Mouse (Mus musculus): ENCODE results near the gene 3110082I17Rik. TPM values are rescaled to one million over a fixed set of nuclear protein-coding genes. Genes with fewer than 3 reads are reported as not detected.

The 3110082I17Rik gene
- total RNA-seq, 2 experiments from 2014 or later: 18.8 to 19.7 TPM

DNA sequence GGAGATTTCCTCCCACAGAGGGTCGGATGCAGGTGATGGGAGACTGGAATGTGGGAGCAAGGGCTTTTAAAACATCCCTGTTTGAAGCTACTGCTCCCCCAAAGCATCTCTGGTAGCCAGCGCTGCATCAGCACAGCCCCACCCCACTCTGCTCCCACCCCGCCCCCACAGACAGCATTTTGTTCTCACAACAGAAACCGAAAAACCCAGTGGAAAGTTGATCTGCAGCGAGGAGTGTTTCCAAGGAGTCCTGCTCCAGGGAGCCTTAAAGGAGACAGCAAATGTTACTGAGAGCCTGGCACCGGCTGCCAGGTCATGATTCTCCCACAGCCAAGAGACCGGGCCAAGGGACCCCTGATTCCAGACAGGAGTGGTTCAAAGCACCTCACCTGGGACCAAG lies 129.6 kb downstream of the 3110082I17Rik start:
- no peak for DNase-seq (ENCODE audit: low spot score in 2 of 2)

DNA sequence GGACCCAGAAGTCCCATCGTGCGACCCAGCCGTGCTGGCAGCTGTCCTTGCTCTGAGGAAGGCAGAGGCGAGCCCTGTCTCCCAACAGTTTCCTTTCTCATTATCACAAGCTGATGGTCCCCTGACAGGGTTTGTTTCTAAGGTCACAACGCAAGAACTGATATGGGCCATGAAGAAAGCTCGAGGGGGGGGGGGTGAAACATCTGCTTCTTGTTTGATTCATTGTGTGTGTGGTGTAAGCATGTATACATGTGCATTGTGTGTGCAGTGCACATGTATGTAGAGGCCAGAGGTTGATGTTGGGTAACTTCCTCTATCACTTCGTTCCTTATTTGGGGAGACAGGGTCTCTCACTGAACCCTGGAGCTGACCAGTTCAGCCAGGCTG lies 132.7 kb downstream of the 3110082I17Rik start:
- no peak for DNase-seq (ENCODE audit: low spot score in 2 of 2)

DNA sequence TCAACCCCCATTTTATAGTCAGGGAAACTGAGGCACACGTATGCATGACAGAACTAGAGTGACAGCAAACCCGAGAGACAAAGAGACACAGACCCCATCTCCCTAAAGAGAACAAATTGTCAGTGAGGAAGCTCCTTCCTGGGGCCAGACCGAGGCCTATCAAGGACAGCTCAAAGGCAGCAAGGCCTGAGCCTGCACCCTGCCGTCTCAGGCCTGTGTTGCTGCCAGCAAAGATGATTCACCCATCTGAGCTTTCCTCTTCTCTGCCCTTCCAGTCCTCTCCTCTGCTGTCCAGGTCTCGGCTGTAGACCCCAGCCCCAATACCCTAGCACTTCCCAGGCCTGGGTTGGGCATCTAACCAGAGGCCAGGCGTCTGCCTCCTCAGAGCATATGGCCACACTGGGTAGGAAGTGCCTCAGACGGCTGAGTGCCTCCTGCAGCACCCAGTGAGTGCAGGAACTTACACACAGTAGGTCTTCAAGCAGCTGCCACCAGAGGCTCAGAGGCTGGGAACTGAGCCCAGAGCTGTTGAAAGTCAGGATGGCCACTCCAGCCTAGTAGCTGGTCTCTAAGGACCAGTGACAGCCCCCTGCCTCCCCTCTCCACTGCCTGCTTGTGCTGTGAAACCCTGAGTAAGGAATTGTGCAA lies 133.2 kb downstream of the 3110082I17Rik start:
- DNase-seq (ENCODE audit: low spot score in 2 of 2): no peak

DNA sequence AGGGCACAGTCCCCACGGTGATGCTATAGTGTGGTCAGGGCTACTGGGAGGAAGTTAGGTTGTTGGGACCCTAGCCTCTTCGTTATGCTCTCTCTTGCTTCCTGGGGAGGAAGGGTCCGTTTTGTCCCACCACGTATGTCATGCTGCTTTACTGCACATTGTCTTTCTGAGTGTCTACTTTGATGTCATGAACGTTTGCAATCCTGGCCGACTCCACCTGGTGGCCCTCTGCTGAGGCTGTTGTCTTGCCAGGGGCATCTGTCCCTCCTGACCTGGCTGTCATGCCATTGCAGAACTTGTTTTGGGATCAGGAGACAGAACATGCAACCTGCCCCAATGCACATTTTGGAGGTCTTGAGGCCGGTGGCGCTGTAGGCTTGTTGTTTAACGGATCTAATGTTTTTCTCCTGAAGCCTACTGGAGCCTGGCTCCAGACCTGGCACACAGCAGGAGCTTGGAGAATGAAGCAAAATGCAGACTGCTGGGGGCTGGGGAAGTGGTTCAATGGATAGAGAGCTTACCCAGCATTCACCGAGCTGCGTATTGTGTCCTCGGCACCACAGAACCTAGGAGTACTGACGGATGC lies 134.1 kb downstream of the 3110082I17Rik start:
- no peak for DNase-seq (ENCODE audit: low spot score in 2 of 2)

DNA sequence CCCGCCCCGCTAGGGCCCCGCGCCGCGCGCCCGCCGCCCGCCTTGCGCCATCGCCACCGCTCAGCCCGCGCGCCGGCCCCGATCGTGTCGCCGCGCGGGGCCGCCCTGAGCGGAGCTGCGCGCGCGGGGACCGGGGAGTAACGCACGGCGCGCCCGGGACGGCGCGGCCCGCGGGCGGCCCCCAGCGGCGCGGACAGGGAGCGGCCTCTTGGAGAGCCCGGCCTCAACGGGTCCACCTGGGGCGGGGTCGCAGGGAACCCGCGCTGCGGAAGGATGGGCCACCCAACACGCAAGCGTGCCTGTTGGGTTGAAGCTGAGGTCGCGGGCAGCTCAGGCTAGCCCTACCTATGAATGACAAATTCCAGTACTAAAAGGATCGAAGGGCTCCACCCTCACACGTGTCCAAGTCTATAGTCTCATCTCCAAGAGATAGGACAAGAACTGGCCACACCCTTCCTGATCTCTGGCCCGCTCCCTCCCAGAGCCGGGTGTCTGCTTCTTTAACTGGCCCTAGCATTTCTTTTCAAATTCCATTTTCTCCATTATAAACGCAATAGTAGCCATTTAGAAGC lies 134.8 kb downstream of the 3110082I17Rik start, which contains the start of gene Adap1:
Adap1 (minus strand) TSS at position 228 of the 572 bp plus-strand sequence.
- peak in 1 of 2 experiments; percentile 26 for DNase-seq (ENCODE audit: low spot score in 2 of 2)

DNA sequence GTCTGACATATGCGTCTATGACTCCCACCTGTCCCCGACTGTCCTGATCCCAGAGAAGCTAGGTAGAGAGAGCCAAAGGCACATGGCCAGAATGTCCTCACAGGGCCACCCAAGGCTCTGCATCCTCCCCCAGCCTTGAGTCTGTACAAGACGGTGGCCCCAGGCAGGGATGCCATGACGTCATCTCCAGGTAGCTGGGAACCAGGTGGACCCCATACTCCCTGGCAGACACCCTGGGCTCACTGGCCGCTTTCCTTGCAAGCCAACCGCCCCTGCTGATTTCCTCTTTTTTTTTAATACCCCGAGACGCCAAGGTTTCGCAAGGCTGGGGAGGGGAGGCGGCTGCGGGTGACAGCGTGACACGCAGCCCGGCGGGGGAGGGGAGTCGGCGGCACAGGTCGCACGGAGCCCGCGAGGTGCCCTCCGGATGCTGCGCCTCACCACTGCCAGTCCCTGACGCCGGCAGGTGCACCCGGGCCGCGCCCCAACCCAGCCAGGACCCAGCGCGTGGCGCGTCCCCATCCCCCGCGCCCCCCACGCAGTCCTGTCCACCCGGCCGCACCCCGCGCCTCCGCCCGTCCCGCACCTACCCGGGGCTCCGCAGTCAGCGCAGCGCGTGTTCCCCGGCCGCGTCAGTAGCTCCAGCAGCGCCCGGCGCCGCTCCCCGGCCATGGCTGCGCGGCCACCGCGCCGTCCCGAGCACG lies 135.5 kb downstream of the 3110082I17Rik start:
- DNase-seq (ENCODE audit: low spot score in 2 of 2): no peak

DNA sequence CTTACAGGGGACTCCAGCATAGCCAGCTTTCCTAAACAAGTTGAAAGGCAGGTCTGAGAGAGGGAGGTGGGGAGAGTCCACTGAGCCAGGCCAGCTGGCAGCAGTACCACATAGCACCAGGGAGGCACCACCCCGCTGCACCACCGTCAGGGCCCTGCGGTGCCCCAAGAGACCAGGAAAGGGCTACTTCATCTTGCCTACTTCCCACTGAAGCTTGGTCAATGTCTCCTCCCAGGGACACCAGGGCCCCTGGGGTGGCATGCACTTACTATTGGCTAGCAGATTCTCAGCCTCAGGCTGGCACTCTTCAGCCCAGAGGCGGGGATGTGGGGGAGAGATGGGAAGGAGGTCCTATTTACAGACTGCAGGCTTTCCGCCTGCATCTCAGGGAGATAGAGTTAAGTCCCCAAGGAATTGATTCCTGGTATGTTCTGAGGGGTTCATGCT lies 136.3 kb downstream of the 3110082I17Rik start:
- DNase-seq (ENCODE audit: low spot score in 2 of 2): no peak

DNA sequence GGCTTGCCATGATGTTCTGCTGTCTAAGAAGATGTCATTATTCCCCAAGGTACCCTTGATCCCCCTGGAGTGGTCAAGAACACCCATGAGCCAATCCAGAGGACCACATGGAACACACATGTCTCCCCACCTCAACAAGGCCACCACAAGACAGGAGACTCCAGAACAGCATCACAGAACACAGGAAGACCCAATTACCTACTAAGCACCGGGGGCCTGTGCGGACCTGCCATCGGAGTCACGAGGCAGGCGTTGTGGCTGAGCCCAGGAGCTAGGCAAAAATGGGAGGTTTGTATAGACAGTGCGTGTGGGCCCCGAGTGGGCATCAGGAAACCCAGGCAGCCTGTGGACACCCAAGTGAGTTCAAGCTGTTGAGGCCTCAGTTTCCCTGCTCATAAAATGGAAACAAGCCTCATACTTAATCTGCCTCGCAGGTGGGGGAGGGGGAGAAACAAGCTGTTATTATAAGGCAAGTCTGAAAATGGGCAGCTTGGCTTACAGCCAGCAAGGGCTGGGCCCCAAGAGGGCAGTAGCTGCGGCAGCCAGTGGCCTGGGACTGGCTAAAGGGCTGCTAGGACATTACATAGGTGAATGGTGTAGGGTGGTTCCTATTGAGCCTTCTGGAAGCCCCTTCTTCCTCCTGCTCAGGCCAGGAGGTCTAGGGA lies 136.9 kb downstream of the 3110082I17Rik start:
- DNase-seq (ENCODE audit: low spot score in 2 of 2): no peak

DNA sequence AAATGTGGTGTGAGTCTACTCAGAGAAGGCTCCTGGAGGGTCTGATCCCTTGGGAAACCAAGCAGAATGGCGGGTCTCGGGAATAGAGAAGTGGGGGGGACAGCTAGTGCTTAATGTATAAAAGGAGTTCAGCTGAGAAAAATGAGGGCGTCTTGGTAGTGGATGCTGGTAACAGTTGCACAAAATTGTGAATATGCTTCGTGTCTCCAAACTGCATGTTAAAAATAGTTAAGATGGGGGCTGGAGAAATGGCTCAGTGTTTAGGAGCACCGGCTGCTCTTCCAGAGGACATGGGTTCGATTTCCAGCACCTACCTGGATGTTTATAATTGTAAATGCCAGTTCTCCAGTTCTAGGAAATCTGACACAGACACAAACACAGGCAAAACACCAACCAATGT lies 139.0 kb downstream of the 3110082I17Rik start:
- no peak for DNase-seq (ENCODE audit: low spot score in 2 of 2)

DNA sequence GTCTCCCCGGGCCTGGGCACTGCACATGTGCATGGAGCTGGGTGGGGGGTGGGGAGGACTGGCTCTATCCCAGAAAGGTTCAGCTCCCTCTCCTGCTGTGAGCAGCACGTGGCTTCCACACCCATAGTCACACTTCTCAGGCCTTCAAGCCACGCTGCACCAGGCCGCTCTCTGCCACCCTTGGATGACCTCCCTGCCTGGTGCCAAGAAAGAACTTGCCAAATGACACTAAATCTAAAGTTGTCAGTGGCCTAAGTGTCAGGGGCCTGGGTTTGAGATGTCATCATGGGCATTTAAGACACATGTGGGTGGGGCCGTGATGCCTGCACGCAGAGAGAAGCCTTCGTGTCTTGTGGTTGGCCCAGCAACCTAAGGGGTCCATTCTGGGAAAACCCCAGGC lies 139.9 kb downstream of the 3110082I17Rik start:
- DNase-seq (ENCODE audit: low spot score in 2 of 2): no peak

DNA sequence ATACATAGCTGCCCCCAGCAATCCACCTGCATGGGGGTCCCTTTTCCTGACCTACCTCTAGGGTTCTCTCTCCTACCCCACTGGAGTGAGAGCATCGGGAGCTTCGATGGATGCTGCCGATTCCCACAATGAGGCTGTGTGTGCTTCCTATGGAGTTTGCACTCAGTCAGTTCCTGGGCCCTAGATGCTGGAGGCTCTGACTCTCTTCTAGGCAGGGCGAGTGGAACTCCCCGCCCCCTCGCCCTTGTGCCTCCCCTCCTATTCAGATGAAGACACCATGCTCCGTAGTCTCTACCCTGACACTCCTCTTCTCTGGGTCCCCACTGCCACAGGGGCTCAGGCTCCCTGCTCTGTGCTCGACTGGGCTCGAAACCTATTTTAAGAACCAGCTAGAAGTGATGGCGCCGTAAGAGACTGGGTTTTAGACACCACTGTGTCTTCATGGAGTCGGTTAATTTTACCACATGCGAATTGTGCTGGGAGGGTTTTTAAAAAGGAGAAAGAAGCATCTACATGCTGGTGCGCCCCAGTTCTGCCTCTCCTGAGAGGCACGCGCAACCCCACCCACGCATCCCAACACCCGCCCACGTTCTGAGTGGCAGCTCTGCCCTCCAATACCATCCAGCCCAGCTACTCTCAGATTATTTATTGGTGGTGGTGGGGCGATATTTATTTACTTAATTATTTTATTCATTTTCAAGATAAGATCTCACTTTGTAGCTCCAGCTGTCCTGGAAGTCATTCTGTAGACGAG lies 142.4 kb downstream of the 3110082I17Rik start:
- no peak for DNase-seq (ENCODE audit: low spot score in 2 of 2)

DNA sequence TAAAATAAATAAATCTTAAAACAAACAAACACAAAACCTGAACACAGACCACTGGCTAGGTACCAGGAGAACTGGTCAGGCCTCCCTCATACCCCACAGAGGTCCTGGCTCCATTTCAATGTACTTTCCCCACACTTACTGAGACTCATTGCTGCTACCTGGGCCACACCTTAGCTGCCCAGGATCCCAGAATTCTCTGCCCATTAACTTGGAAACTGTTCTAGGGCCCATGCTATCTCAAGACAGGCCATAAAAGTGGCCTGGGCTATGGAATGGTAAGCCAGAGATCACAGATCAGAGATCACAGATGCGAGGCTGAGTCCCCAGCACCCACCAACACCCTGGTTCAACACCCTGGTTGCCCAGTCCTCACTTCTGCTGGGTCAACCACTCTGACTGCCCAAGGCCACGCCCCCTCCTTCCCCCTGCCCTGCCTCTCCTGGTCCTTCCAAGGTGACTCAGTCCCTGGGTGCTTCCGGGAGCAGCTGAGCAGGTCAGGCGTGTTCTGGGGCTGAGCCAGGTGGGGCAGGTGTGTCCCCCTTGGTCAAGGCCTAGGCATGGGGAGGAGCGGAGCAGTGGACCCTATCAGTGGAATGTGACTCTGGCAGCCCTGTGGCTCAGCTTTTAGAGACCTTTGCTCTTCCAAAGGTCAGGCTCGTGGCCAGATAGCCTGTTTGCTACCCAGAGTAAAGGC lies 143.2 kb downstream of the 3110082I17Rik start:
- no peak for DNase-seq (ENCODE audit: low spot score in 2 of 2)

DNA sequence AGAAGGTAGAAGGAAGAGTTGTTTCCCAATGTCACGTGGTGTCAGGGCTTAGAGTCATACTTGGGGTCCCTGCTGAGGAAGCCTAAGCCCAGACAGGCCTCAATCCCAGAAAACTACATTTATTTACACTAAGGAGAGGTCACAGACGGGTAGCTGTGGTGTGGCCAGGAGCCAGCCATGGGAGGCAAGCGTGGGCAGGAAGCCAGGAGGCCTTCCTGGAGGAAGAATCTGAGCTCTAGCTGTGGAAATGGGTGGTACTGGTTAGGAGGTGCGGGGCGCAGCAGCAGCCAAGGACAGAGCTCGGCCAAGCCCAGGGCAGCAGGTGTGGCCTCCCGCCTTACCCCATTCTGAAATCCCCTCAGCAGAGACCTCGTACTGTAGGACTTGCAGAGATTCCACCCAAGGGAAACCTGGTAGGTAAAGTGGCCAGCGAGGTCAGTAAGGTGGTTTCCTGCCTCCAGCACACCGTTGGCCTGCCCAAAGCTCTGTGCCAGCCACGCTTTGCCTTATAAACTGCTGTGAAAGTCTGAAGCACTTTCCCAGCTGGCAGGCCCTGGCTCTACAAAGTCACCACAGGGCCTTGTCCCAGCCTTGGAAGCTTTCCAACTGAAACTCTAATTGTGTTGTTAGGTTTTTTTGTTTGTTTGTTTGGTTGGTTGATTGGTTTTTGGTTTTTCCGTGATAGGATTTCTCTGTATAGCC lies 145.2 kb downstream of the 3110082I17Rik start:
- no peak for DNase-seq (ENCODE audit: low spot score in 2 of 2)

DNA sequence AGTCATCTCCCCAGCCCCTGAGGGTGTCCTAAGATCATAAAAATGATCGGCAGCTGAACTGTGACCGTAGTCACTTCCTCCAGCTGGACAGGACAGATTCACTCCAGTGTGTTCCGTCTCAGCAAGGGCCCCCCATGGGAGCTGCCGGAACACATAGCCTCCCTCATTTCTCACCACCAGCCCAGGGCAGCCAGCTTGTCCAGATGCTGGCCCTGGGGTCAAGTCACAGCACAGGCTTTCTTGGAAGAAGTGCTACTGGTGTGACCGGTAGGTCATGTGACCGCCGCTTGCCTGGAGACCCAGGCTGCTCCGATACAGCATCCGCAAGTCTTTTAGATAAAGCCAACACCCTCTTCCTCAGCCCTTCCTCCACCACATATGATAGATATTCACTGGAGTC lies 146.8 kb downstream of the 3110082I17Rik start:
- DNase-seq (ENCODE audit: low spot score in 2 of 2): no peak

DNA sequence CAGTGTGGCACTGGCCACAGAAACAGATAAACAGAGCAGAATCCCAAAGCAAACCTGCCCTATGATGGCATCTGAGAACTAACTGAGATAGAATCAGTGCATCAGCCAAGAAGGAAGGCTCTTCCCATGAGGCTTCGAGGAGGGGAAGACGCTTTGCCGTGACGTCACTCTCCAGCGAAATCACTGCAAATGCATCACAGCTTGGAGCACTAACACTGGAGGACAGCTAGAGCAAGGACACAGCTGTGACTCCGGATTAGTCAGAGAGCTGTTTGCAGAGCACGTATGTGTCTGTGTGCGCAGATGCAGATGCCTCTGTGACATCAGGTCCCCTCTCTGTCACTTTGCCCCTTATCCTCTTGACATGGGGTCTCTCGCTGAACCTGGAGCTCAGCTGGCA lies 148.5 kb downstream of the 3110082I17Rik start:
- DNase-seq (ENCODE audit: low spot score in 2 of 2): no peak

DNA sequence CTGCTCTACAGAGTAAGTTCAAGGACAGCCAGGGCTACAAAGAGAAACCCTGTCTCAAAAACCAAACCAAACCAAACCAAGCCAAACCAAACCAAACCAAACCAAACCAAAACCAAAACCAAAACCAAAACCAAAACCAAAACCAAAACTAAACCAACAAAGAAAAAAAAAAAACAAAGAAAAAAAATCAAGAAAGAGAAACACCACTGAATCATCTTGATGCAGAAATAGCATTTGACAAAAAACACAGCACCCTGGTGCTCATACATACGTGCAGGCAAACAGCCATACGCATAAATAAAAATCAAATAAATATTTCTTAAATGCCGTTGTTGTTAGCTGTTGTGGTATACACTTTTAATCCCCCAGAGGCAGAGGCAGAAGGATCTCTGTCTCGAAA lies 149.8 kb downstream of the 3110082I17Rik start:
- no peak for DNase-seq (ENCODE audit: low spot score in 2 of 2)

DNA sequence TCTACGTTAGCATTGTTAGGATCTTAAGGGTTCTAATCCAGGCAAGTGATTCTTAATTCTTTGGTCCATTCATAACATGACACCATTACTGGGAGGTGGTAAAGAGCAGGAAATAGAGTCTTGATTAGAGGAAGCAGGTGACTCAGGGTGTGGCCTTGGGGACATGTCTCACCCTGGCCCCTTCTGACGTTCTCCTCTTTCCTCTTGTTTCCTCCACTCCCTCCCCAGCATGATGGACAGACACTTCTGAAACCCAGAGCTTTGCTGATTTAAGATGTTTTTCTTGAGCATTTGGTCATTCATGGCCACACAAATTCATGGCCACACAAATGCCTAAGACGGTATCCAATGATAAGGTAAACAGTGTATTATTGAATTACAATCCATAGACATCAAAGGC lies 150.4 kb downstream of the 3110082I17Rik start:
- no peak for DNase-seq (ENCODE audit: low spot score in 2 of 2)

Measured in adrenal gland, postnatal 4 days (tissue).